Mouse (Mus musculus): Measurements from ENCODE around the gene Ambp. TPM values are rescaled to one million over a fixed set of nuclear protein-coding genes. Genes with fewer than 3 reads are reported as not detected.

Ambp gene
- total RNA-seq, 4 experiments from 2014 or later = not detected

DNA sequence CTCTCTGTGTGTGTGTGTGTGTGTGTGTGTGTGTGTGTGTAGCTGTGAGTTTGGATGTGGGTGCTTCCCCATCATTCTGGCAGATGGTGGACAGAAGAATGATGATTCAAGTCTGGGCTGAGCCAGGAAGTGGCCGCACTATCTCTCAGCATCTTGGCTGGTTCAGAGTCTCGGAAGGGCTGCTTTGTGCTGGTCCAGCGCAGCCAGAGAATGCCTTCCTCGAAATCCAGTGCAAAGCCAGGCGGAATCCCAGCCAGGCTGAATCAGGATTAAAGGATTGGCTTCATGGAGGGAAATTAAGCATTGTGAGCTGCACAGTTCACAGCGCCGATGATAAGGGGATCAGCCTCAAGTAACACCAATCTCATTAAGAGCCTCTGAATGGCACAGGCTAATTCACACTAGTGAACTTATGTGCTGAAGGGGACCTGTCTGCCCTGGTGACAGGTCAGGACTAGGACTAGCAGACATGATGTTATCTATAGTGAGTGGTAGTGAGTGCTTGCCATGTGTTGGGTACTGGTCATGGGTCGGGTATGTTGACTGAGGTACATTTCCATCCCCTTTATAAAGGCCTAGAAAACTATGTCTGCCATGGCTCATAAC is 29.6 kb downstream of the Ambp start:
- no peak for DNase-seq (ENCODE audit: low spot score in 2 of 2)

GRCm38 (mm10) chr4:63118639-63119437 is 35.8 kb downstream of the Ambp start:
- peak; percentile 53 to 79 for DNase-seq (ENCODE audit: low spot score in 2 of 2)

DNA sequence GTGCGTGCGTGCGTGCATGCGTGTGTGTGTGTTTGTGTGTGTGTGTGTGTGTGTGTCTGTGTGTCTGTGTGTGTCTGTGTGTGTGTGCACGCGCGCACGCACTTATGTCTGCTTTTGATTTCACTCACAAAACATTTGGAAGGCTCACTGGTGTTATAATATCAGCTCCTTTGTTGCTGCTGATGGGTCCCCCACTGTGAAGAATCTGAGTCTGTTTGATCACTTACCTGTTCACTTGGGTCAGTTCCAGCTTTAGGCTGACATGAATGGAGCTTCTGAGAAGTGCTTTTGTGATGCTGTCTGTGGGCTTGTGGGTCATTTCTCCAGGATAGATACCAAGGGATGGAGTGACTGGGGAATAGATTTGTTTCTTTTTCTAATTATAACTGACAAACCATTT is 48.9 kb downstream of the Ambp start:
- DNase-seq (ENCODE audit: low spot score in 2 of 2) = no peak

GRCm38 (mm10) chr4:63102025-63102424 is 52.6 kb downstream of the Ambp start:
- DNase-seq (ENCODE audit: low spot score in 2 of 2) = no peak

- DNase-seq (ENCODE audit: low spot score in 2 of 2) = no peak
Observed at GRCm38 (mm10) chr4:63100478-63100877, 54.1 kb downstream of the Ambp start.

- DNase-seq (ENCODE audit: low spot score in 2 of 2) = no peak
Observed at GRCm38 (mm10) chr4:63097603-63098002, 57.0 kb downstream of the Ambp start.

Other genes starting within 250 kb of the Ambp start
- gene Zfp618, start 189.2 kb downstream of the Ambp start, total RNA-seq (2022) = 1 to 10 TPM; 3.3 to 4.4 (median 3.5) TPM
- not detected for gene Kif12, start 17.3 kb upstream of the Ambp start, total RNA-seq (2022)
- 10 to 100 TPM in 1 of 4 experiments, 1 to 10 TPM in 3; 4.1 to 10.9 (median 7.8) TPM for gene Col27a1, start 59.2 kb upstream of the Ambp start, total RNA-seq (2022)
- gene Orm1, start 189.8 kb upstream of the Ambp start, total RNA-seq (2022) = not detected
- not detected for gene Orm3, start 201.4 kb upstream of the Ambp start, total RNA-seq (2022)
- not detected for gene Orm2, start 207.7 kb upstream of the Ambp start, total RNA-seq (2022)
- gene Akna, start 248.6 kb upstream of the Ambp start, total RNA-seq (2022) = 1 to 10 TPM; 3.0 to 7.6 (median 5.2) TPM

Measured in layer of hippocampus, adult 8-10 months (tissue).